Mouse (Mus musculus): Measurements from ENCODE around the gene Gphn.

The Gphn gene

DNA sequence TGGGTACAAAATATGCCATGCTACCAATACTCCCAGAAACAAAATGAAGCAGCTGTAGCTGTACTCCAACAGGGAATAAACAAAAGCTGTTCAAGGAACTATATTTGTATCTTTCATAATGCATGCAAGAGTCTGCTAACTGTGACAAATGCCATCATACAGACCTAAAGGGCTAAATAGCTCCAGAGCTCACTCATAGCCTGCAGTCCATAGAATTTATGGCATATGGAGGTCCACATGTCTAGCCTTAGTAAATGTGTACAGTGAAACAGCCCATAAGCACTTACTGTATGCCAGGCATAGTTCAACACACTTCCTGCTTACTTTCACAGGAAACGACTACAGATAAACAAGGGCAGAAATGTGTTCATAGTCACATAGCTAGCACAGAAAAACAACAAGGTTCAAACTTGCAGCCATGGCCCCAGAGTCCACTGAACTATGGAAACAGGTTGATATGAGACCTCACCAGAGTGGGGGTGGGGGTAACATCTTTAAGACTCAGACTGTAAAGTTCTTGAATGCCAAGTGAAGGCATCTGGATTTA is 459.6 kb downstream of the Gphn start:
- intact Hi-C loops (cut with DNase I), result no loop called here

DNA sequence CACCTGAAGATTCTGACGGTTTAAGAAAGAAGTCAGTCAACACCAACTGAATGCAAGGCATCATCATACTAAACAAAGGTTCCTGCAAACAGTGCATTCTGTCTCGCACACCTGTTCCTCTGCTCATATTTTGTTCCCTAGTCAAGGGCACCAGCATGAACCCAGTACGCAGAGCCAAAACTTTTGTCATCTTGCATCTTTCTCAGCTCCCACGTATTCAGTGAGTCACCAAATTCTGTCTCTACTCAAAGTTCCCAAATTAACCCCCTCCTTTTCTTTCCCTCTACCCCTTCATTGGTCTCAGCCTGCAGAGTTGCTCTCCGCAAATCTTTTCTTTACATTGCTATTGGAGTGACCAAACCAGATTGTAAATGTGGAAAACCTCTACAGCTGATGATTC is 462.7 kb downstream of the Gphn start:
- intact Hi-C loops (cut with DNase I), result no loop called here

DNA sequence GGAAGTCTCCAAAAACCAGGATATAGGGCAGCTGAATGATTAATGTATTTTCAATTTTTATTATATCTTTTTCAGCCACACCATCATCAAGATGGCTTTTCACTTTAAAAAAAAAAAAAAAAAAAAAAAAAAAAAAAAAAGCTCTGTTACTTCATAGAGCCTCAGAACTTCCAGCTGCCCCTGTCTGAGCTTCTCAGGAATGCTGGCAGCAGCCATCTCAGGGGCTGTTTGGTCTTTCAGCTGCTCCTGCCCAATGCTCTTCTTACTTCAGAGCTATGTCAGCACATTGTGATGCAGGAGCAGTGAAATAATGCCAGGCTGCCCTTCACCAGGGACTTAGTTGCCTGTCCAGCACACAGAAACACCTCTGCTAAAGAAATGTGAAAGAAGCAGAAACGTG is 465.1 kb downstream of the Gphn start, which contains the start of gene Fam71d:
Gene Fam71d (plus strand): TSS at position 211 of the 400 bp plus-strand sequence.
- intact Hi-C loops (cut with DNase I), result no loop called here

DNA sequence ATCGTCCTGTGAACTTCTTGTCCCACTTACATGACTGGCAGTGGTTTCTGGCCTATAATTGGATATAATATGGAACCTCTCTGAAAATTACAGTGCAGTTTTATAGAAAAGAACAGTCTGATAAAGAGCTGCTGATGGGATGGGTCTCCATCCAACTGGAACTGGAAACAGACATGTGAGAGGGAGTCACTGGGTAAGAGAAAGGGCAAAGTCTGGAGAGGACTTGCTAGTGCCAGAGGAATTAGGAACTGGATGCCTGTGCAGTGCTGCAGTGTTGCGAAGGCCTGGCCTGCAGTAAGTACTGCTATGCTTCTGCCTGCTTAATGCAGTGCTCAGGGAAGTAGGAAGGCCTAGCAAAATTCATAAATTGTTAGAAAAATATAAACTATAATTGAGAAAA is 467.1 kb downstream of the Gphn start:
- intact Hi-C loops (cut with DNase I), result no loop called here

DNA sequence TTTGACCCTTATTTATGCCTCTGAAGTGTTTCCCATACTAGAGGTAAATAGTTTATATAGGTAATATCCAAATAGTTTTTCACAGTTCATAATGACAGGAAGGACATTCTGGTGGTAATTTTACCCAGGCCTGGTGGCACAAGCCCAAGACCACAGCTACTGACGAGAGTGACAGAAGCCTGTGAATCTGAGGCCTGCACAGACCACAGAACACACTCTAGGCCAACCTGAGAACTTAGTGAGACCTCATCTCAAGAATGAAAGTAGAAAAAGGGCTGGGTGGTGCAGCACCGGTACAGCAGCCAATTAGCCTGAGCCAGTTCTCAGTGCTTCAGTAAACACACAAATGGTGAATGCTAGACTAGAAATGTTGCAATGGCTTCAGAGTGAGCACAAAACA is 491.6 kb downstream of the Gphn start:
- intact Hi-C loops (cut with DNase I), result no loop called here

DNA sequence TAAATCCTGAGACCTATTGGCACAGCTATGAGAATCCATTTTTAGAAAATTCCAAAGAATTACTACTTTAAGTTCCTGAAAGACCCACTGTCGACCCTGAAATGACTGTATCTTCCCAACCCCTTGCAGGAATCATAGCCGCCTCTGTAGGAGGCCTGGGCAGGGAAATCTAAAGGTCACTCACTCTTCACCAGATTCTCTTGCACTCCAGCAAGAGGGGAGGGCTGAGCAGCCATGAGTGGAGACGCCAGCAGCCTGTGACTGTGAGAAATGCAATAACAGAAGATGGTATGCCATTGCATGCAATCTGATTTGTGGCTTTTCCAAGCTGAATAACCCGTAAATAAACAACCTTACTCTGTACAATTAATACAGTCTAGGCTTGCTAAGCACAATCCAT is 501.5 kb downstream of the Gphn start:
- intact Hi-C loops (cut with DNase I), result no loop called here

All from adrenal gland (tissue).